Mouse (Mus musculus) cerebellum, adult 9-10 months (tissue): Measurements from ENCODE around the gene Ltc4s.

Experiments used
- DNase-seq: peaks from one replicate; pipeline ENCODE4 v3.0.0; 2022

The Ltc4s gene

GRCm38 (mm10) chr11:50245269-50245668 lies 6.9 kb upstream of the Ltc4s start:
- no peak for DNase-seq

GRCm38 (mm10) chr11:50243926-50244325 lies 5.5 kb upstream of the Ltc4s start:
- DNase-seq = no peak

GRCm38 (mm10) chr11:50240235-50240911 lies 2.0 kb upstream of the Ltc4s start:
- DNase-seq = no peak

GRCm38 (mm10) chr11:50238821-50239791 lies 690 bp upstream of the Ltc4s start:
- DNase-seq = no peak

- DNase-seq = peak; percentile 47
These were observed 1.2 kb downstream of the Ltc4s start for GRCm38 (mm10) chr11:50236937-50237835.

- DNase-seq = peak; percentile 76
These were observed 1.9 kb downstream of the Ltc4s start for GRCm38 (mm10) chr11:50236540-50236936.

GRCm38 (mm10) chr11:50234606-50235005 lies 3.8 kb downstream of the Ltc4s start:
- no peak for DNase-seq

- DNase-seq = peak; percentile 35
These were observed 4.4 kb downstream of the Ltc4s start for GRCm38 (mm10) chr11:50233993-50234392.

GRCm38 (mm10) chr11:50233022-50233421 lies 5.4 kb downstream of the Ltc4s start:
- DNase-seq = peak; percentile 34

- DNase-seq = peak; percentile 85
These were observed 7.0 kb downstream of the Ltc4s start for GRCm38 (mm10) chr11:50231411-50231810.

- peak; percentile 57 for DNase-seq
These were observed 7.7 kb downstream of the Ltc4s start for GRCm38 (mm10) chr11:50230481-50231304.

GRCm38 (mm10) chr11:50229252-50229910 lies 9.0 kb downstream of the Ltc4s start:
- DNase-seq = peak; percentile 97

- peak; percentile 77 for DNase-seq
These were observed 9.6 kb downstream of the Ltc4s start for GRCm38 (mm10) chr11:50228772-50229171.

- peak; percentile 90 for DNase-seq
These were observed 10.7 kb downstream of the Ltc4s start for GRCm38 (mm10) chr11:50227736-50228135.

- DNase-seq = no peak
These were observed 11.2 kb downstream of the Ltc4s start for GRCm38 (mm10) chr11:50227226-50227625.

GRCm38 (mm10) chr11:50226406-50226805 lies 12.0 kb downstream of the Ltc4s start:
- DNase-seq = no peak

GRCm38 (mm10) chr11:50225611-50226378 lies 12.6 kb downstream of the Ltc4s start:
- DNase-seq = peak; percentile 76

GRCm38 (mm10) chr11:50224671-50225530 lies 13.5 kb downstream of the Ltc4s start:
- peak; percentile 87 for DNase-seq
